Mouse (Mus musculus): ENCODE results near the gene Fam120a.

DNA sequence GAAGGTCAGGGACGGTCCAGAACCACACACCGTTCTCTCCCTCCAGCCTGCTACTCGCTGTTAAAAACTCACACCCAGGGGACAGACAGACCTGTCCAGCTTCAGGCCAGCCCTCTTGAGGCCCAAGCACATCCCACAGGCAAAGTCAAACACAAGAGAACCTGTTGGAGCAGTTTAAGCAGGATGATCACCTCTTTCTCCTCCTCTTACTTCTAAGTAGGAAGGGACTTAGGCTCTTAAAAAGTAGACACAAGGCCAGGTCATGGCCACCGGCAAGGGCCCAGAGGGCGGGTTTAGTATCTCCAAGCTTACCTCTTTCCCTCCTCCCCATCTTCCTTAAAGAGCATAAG, 98.2 kb downstream of the Fam120a start:
- TF ChIP-seq POLR2A (IDR thresholded peaks at IDR 0.05; ENCODE audit: control insufficient read depth, extremely low read depth, insufficient read depth, low read length, poor library complexity): no peak
- TF ChIP-seq CTCF (IDR thresholded peaks at IDR 0.05; ENCODE audit: borderline replicate concordance, control insufficient read depth, extremely low read depth, insufficient read depth, low read length, poor library complexity): no peak
